Mouse (Mus musculus) Muller cell, postnatal 12 days (primary cell): Measurements from ENCODE around the gene St8sia2.

ENCODE experiments used
- DNase-seq: peaks from one replicate; pipeline ENCODE4 v3.0.0-alpha.2; 2015; ENCODE audit errors: inconsistent ontology term

The St8sia2 gene

GRCm38 (mm10) chr7:74013601-74014175, at the start of gene St8sia2:
Gene St8sia2 (minus strand): TSS chr7:74013690.
- peak; percentile 90 for DNase-seq

GRCm38 (mm10) chr7:74061076-74061475, 47.6 kb upstream of the St8sia2 start:
- no peak for DNase-seq

GRCm38 (mm10) chr7:74060306-74060946, 46.9 kb upstream of the St8sia2 start:
- DNase-seq: peak; percentile 79

DNA sequence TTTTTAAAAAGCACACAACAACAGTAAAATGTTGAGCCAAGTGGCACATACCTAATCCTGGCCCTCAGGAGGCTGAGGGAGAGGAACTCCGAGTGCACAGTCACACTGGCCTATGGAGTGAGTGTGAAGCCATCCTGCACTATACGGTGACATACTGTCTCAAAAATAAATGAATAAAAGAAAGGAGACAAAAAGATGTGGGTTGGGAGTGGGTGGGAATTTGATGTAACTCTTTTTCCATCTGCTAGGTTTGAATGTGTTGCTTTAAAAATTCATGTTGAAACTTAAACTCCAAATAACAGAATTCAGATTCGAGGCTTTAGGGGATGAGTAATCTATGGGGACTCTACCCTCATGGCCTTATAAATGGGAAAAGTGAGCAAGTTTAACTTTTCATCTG, 46.2 kb upstream of the St8sia2 start:
- DNase-seq: no peak

DNA sequence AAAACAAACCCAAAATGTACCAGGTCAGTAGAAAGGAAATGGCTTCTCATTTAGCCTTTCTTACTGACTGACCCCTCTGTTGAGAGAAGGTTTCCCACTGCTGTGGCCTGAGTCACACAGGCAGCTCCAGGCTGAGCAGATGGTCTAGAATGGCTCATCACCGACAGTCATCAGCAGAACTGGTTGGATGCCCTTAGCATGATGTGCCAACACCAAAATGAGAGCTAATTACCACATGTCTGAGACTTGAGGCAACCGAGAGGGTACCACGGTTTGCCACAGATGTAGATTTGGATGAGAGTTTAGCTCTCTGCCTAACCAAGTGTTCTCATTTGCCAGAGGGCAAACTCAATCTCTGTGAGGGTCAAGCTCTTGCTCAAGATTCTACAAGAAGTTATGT, 42.3 kb upstream of the St8sia2 start:
- DNase-seq: peak; percentile 76

DNA sequence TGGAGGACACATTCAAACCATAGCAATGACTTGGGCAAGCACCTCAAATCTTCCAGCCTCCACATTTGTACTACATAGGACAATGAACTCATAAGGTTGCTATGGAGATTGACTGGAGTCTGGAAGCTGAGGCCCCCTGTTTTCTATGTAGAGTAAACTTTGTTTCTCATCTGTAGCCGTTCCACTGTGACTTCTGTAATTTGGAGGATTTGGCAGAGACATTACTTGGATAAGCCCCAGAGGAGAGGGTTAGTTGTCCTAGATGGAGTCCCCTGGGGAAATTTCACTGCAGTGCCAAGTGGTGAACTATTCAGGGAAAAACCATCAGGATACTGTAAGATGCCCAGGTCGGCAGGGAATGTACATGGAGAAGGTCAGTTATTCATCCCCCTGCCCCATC, 34.1 kb upstream of the St8sia2 start:
- peak; percentile 33 for DNase-seq

DNA sequence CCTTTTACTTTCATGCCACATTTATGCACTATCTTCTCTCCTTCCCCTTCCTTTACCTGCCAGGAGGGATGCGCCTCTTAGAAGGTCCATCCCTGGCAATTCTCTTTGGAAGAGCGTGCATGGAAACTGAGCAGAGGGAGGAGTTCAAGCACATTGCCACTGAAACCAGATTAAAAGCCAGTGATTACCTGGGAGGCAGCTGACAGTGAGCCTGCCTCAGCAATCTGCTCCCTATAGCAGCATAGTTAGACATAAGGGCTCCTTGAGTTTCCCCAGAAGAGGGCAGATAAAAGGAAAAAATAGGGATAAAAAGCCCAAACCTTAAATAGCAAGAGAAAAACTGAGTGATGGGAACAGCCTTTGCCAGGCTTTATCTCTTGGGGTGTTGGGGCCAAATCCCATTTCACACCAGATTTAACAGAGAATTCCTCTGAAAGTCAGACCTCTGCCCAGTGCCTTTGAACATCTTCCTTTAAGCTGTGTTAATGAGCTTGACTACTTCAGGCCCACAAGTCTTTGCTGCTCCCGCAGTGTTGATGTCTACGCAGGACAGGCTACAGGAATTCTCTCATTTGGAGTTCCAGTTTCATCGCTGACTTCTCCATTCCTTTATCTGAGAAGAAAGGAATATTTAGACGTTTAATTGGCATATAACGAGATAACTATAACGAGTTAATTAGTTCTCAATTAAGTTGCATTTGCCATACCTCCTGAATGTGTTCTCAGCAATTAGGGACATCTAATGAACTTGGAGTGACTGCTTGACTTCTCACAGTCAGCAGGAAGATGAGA, 31.9 kb upstream of the St8sia2 start:
- DNase-seq: peak; percentile 46

- no peak for DNase-seq
These were observed 30.2 kb upstream of the St8sia2 start for GRCm38 (mm10) chr7:74043562-74044138.

DNA sequence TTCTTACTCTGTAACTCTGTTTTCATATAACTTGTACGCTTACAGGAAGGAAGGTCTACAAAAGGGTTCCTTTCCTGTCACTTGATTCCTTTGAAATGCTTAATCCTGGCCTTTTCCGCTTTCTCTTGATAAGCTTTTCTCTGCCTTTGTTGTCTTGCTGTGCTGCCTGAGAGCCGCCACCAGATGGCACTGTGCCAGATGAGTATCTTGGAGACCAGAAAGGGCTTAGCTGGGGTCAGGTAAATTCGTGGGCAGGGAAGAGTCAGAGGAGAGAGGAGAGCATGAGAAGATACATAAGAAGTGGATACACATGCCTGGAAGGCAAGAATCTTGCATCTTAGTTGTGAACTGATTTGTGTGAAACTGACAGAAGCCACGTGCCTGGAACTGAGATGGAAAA, 11.5 kb upstream of the St8sia2 start:
- peak; percentile 60 for DNase-seq

DNA sequence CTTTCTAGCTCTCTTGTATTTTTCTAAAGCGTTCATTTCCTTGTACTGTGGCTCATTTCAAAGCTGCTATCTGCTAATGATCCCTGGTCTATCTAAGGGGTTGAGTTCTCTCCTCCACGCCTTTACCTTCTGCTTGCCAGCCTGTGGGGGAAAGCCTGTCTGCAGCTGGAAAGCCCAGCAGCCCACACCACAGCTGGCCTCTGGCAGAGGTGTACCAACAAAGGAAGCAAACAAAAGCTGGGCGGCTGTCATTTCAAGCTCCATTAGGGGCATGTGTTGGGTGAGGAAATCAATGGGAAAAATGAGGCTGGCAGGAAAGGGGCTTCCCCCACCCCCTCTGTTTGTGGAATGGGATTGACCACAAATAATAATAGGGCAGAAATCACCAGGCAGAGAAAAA, 10.7 kb upstream of the St8sia2 start:
- DNase-seq: no peak

- no peak for DNase-seq
These were observed 9.1 kb upstream of the St8sia2 start for GRCm38 (mm10) chr7:74022571-74022970.

DNA sequence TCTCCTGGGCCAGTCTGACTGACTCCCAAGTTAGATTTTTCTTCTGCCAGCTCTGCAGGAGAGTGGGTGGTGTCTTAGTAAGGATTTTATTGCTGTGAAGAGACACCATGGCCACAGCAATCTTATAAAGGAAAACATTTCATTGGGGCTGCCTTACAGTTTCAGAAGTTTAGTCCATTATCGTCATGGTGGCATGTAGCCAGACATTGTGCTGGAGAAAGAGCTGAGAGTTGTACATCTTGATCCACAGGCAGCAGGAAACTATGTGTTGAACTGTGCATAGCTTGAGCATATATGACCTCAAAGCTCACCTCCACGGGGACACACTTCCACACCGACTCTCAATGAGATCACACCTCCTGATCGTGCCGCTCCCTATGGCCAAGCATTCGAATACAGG, 8.3 kb upstream of the St8sia2 start:
- DNase-seq: no peak

DNA sequence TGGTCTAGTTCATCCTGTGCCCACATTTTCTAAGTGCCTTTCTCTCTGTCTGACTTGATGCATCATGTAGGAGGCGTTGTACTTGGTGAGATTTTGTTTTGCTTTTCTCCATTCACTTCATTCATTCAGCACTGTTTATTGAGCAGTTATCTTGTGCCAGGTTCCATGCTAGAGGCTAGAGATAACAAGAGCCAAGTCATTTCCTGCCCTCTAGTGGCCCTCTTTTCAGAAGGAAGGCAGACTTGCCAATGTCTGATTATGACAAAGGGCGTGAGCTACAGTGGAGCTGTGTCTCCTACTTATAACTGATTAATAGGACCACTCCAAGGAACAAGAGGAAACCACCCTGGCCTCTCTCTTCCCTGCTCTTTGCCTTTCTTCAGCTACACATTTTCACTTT, 3.1 kb upstream of the St8sia2 start:
- no peak for DNase-seq

GRCm38 (mm10) chr7:74012858-74013600, 461 bp downstream of the St8sia2 start:
- peak; percentile 59 for DNase-seq

DNA sequence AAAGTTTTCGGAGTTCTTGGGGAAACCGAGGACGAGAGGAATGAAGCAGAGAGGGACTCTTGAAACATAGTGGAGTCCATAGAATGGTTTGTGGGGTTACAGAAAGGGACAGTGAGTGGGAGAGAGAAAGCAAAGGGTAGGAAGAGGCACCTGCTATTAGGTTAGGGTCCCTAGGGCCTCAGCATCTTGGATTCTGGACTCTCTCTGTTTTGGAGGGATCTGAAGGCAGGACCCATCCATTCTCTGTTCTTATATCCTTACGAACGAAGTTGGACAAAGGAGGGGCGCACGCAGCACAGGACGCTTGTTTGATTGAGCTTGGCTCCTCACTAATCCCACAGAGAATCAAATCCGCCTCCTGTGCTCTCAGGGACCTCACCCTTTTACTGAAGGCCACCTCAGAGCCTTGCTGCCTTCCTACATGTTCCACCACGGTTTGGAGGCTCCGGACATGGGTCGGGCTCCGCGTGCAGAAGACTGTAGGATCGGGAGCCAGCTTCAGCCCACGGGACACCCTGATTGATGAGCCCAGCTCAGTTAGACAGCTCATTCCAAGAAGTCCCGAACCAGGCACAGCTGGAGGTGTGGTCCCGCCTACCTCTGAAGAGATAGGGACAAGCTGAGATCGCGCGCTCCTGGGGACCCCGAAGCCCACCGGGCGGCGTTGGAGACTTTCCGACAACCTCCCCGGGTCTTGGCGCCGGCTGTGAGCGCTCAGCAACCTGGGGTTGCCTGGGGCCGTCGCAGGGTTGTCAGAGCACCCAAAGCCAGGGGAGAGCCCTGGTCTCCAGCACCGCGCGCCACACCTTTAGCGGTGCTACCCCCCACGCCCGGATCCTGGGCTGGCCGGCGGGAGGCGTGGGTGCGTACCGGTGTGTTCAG, 1.3 kb downstream of the St8sia2 start:
- peak; percentile 43 for DNase-seq

DNA sequence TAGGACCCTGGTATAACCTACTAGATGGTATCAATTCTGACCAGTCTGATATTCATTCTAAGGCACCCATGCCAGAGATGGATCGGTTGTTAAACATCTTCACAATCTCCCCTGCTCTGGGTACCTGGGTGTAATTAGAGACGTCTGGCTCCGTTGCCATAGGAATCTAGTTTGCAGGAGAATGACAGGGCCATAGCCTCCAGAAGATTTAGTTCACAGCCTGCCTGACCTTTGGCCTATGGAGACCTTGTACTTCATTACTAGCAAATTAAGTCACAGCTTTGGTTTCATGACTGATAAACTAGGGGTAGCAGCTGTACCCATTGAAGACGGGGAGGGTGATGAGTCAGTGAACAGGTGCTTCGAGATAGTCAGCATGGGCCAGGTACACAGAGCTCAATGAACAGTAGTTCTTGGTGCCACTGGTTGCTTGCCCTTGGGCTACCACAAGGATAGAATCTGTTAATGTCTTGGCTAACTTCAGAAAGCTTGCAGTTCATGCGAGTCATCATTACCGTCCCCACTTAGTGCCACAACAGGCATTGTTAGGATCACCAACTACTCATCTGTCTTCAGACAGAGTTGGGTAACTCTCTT, 4.4 kb downstream of the St8sia2 start:
- DNase-seq: no peak

- DNase-seq: peak; percentile 49
These were observed 6.6 kb downstream of the St8sia2 start for GRCm38 (mm10) chr7:74006775-74007371.

- DNase-seq: no peak
These were observed 7.1 kb downstream of the St8sia2 start for GRCm38 (mm10) chr7:74006364-74006763.

GRCm38 (mm10) chr7:74000743-74001510, 12.6 kb downstream of the St8sia2 start:
- no peak for DNase-seq
